Mouse (Mus musculus) cerebellum, adult 2 months (tissue): ENCODE measurements around the gene Ank3.

Source experiments
- CTCF ChIP-seq: fragments of 200-500 bp; IDR thresholded peaks from 2 replicates; pipeline ENCODE4 v1.5.1; 2011; ENCODE audit warnings: low read depth, mild to moderate bottlenecking, control low read depth, low read length, moderate library complexity, borderline replicate concordance; ENCODE audit not compliant: insufficient read depth
- POLR2A ChIP-seq: fragments of 200-500 bp; IDR thresholded peaks from 2 replicates; pipeline ENCODE4 v1.6.1; 2011; ENCODE audit warnings: low read length, control low read depth, borderline replicate concordance; ENCODE audit not compliant: insufficient read depth

DNA sequence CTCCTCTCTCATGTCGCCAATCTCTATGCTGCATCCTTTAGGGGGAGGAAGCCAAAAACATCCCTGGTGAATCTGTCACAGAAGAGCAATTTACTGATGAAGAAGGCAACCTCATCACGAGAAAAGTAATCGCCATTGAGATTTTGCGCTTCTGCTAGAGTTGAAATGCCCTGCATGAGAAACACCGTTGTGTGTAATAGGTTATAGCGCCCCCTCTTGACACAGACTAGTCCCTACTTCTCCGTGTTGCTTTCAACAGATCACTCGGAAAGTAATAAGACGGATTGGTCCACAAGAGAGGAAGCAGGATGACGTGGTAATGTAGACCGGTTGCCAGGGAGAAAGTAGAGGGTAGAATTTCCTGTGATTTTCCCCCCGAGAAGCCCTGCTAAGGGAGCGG, 615.4 kb downstream of the Ank3 start:
- no peak for TF ChIP-seq CTCF
- TF ChIP-seq POLR2A = no peak
